Mouse (Mus musculus) common myeloid progenitor, adult 5-6 weeks (primary cell): ENCODE data around the gene Akip1. TPM values are rescaled to one million over a fixed set of nuclear protein-coding genes. Genes with fewer than 3 reads are reported as not detected.

ENCODE experiments used
- total RNA-seq: library from RNA; stranded (forward); fragments of 200-1000, 187-1606 nt; gene quantifications from 2 replicates; pipeline ENCODE4 v1.2.3, GENCODE M21; 2017

Akip1 gene
- total RNA-seq, 1 experiment from 2014 or later: 29.0 TPM

Other genes starting within 250 kb of the Akip1 start
- gene Trim66, start 195.6 kb upstream of the Akip1 start, total RNA-seq: 0.05 and 0.09 TPM in 2 replicates
- gene Rpl27a, start 184.5 kb upstream of the Akip1 start, total RNA-seq: 1,056 and 1,216 TPM in 2 replicates
- gene St5, start 85 bp upstream of the Akip1 start, total RNA-seq: 5.6 and 11.7 TPM in 2 replicates
- not detected in 2 replicates for gene BC051019, start 20.2 kb downstream of the Akip1 start, total RNA-seq
- not detected in 2 replicates for gene Ascl3, start 28.0 kb downstream of the Akip1 start, total RNA-seq
- gene Tmem9b, start 49.2 kb downstream of the Akip1 start, total RNA-seq: 11.0 and 21.5 TPM in 2 replicates
- 0.41 and 0.44 TPM in 2 replicates for gene Nrip3, start 78.3 kb downstream of the Akip1 start, total RNA-seq
- gene Scube2, start 162.0 kb downstream of the Akip1 start, total RNA-seq: not detected in 2 replicates